Mouse (Mus musculus): ENCODE measurements at regions not wholly inside any gene's neighbourhood (a gene's known extent, or its start where the extent isn't known, plus 50 kb on each side); places are given as distances from the start of the nearest gene placed in this dataset.

DNA sequence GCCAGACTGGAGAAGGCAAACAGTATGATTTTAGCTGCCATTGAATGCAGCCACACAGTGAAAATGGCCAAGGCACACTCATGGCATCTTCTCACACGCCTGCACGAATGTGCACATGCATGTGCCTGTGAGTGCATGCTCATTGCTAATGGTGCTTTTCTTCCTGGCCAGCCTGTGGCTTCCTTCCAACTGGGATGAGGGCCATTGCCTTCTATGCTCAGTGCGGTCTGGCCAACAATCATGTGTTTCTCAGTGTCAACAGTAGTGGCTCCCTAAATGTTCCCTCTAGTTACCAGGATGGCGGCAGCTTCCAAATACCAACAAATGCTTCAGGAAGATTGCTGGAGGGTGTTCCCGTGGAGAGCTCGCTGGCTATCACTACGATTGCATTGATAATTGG, 131.7 kb upstream of the Sall1 start:
- TF ChIP-seq CTCF (conservative IDR thresholded peaks at IDR 0.05; ENCODE audit: low read length) (no peak), POU5F1 (IDR thresholded peaks at IDR 0.05; ENCODE audit: borderline replicate concordance, low read length) (no peak), NANOG (IDR thresholded peaks at IDR 0.05; ENCODE audit: borderline replicate concordance, low read length) (no peak)

Measured in E14TG2a.4 (cell line).